Mouse (Mus musculus) bone marrow macrophage, adult 2 months (primary cell): ENCODE results near the gene Dpf3.

ENCODE experiments used
- CTCF ChIP-seq: IDR thresholded peaks from 2 replicates; pipeline ENCODE4 v1.5.1; 2012; ENCODE audit warnings: low read depth, mild to moderate bottlenecking, low read length, moderate library complexity
- POLR2A ChIP-seq: IDR thresholded peaks from 2 replicates; pipeline ENCODE4 v1.6.1; 2012; ENCODE audit warnings: mild to moderate bottlenecking, low read depth, low read length, borderline replicate concordance

- TF ChIP-seq POLR2A, result no peak
- no peak for TF ChIP-seq CTCF
These were observed 238.9 kb downstream of the Dpf3 start for GRCm38 (mm10) chr12:83248636-83249035.
